Mouse (Mus musculus): ENCODE measurements around the gene C530008M17Rik. TPM values are rescaled to one million over a fixed set of nuclear protein-coding genes. Genes with fewer than 3 reads are reported as not detected.

The C530008M17Rik gene
- polyA plus RNA-seq, 1 experiment from 2014 or later = 3.8 TPM

GRCm38 (mm10) chr5:76817678-76818077 lies 161.4 kb downstream of the C530008M17Rik start:
- no peaks in the 10 kb centered on the region for H3K36me3 ChIP-seq (ENCODE audit: insufficient read depth, low read length)
- TF ChIP-seq CTCF (IDR thresholded peaks at IDR 0.05) (no peak), EP300 (IDR thresholded peaks at IDR 0.05) (no peak)
- H3K27ac ChIP-seq (ENCODE audit: low read length) = no peak overlapping the region
- no peak overlapping the region for H3K4me3 ChIP-seq (ENCODE audit: low read depth, low read length)
- WGBS = 90% methylated on average over 15 of the region's 15 CpGs
- no peak overlapping the region for H3K9ac ChIP-seq (replicated peaks; ENCODE audit: low read depth)
- no peak for ATAC-seq
- no peaks in the 10 kb centered on the region for H3K9me3 ChIP-seq (ENCODE audit: low read length)
- no peaks in the 10 kb centered on the region for H3K27me3 ChIP-seq (replicated peaks; ENCODE audit: insufficient read depth, low read length)
- no peak overlapping the region for H3K4me2 ChIP-seq (replicated peaks; ENCODE audit: low read depth, low read length)
- no peaks in the 10 kb centered on the region for H3K4me1 ChIP-seq (ENCODE audit: insufficient read depth, low read depth, low read length)
- no peak for DNase-seq (ENCODE audit: low spot score)

- no peaks in the 10 kb centered on the region for H3K36me3 ChIP-seq (ENCODE audit: insufficient read depth, low read length)
- H3K27ac ChIP-seq (ENCODE audit: low read length) = no peak overlapping the region
- no peaks in the 10 kb centered on the region for H3K9me3 ChIP-seq (ENCODE audit: low read length)
- no peak for ATAC-seq
- no peak for DNase-seq (ENCODE audit: low spot score)
- H3K4me3 ChIP-seq (ENCODE audit: low read depth, low read length) = no peak overlapping the region
- H3K4me2 ChIP-seq (replicated peaks; ENCODE audit: low read depth, low read length) = no peak overlapping the region
- no peak overlapping the region for H3K9ac ChIP-seq (replicated peaks; ENCODE audit: low read depth)
- no peaks in the 10 kb centered on the region for H3K27me3 ChIP-seq (replicated peaks; ENCODE audit: insufficient read depth, low read length)
- H3K4me1 ChIP-seq (ENCODE audit: insufficient read depth, low read depth, low read length) = no peaks in the 10 kb centered on the region
- 80% methylated on average over 6 of the region's 6 CpGs for WGBS
- TF ChIP-seq EP300 (IDR thresholded peaks at IDR 0.05) (no peak), CTCF (IDR thresholded peaks at IDR 0.05) (no peak)
These were observed 162.5 kb downstream of the C530008M17Rik start for GRCm38 (mm10) chr5:76818807-76819206.

GRCm38 (mm10) chr5:76822097-76822496 lies 165.8 kb downstream of the C530008M17Rik start:
- Histone ChIP-seq H3K4me3 (ENCODE audit: low read depth, low read length) (no peak overlapping the region), H3K36me3 (ENCODE audit: insufficient read depth, low read length) (no peaks in the 10 kb centered on the region), H3K27ac (ENCODE audit: low read length) (no peak overlapping the region), H3K4me1 (ENCODE audit: insufficient read depth, low read depth, low read length) (no peaks in the 10 kb centered on the region), H3K27me3 (replicated peaks; ENCODE audit: insufficient read depth, low read length) (no peaks in the 10 kb centered on the region), H3K9me3 (ENCODE audit: low read length) (no peaks in the 10 kb centered on the region), H3K9ac (replicated peaks; ENCODE audit: low read depth) (no peak overlapping the region), H3K4me2 (replicated peaks; ENCODE audit: low read depth, low read length) (no peak overlapping the region)
- TF ChIP-seq CTCF (IDR thresholded peaks at IDR 0.05) (no peak), EP300 (IDR thresholded peaks at IDR 0.05) (no peak)
- ATAC-seq (no peak), DNase-seq (ENCODE audit: low spot score) (no peak)
- 63% methylated on average over 15 of the region's 15 CpGs for WGBS

GRCm38 (mm10) chr5:76828527-76829240 lies 172.4 kb downstream of the C530008M17Rik start:
- no peak for DNase-seq (ENCODE audit: low spot score)
- no peaks in the 10 kb centered on the region for H3K27me3 ChIP-seq (replicated peaks; ENCODE audit: insufficient read depth, low read length)
- H3K9me3 ChIP-seq (ENCODE audit: low read length) = no peaks in the 10 kb centered on the region
- H3K4me1 ChIP-seq (ENCODE audit: insufficient read depth, low read depth, low read length) = no peaks in the 10 kb centered on the region
- no peak for TF ChIP-seq EP300 (IDR thresholded peaks at IDR 0.05)
- TF ChIP-seq CTCF (IDR thresholded peaks at IDR 0.05) = no peak
- H3K36me3 ChIP-seq (ENCODE audit: insufficient read depth, low read length) = no peaks in the 10 kb centered on the region
- no peak overlapping the region for H3K9ac ChIP-seq (replicated peaks; ENCODE audit: low read depth)
- no peak overlapping the region for H3K4me3 ChIP-seq (ENCODE audit: low read depth, low read length)
- no peak overlapping the region for H3K27ac ChIP-seq (ENCODE audit: low read length)
- WGBS = 90% methylated on average over 7 of the region's 7 CpGs
- ATAC-seq = no peak
- H3K4me2 ChIP-seq (replicated peaks; ENCODE audit: low read depth, low read length) = no peak overlapping the region

- ATAC-seq (no peak), DNase-seq (ENCODE audit: low spot score) (no peak)
- Histone ChIP-seq H3K36me3 (ENCODE audit: insufficient read depth, low read length) (no peaks in the 10 kb centered on the region), H3K27ac (ENCODE audit: low read length) (no peak overlapping the region), H3K4me3 (ENCODE audit: low read depth, low read length) (no peak overlapping the region), H3K4me2 (replicated peaks; ENCODE audit: low read depth, low read length) (no peak overlapping the region), H3K9me3 (ENCODE audit: low read length) (no peaks in the 10 kb centered on the region), H3K9ac (replicated peaks; ENCODE audit: low read depth) (no peak overlapping the region), H3K27me3 (replicated peaks; ENCODE audit: insufficient read depth, low read length) (no peaks in the 10 kb centered on the region), H3K4me1 (ENCODE audit: insufficient read depth, low read depth, low read length) (no peaks in the 10 kb centered on the region)
- no peak for TF ChIP-seq EP300 (IDR thresholded peaks at IDR 0.05)
- no peak for TF ChIP-seq CTCF (IDR thresholded peaks at IDR 0.05)
- 74% methylated on average over 17 of the region's 17 CpGs for WGBS
These were observed 176.4 kb downstream of the C530008M17Rik start for GRCm38 (mm10) chr5:76832529-76833210.

- H3K4me2 ChIP-seq (replicated peaks; ENCODE audit: low read depth, low read length) = no peak overlapping the region
- no peaks in the 10 kb centered on the region for H3K36me3 ChIP-seq (ENCODE audit: insufficient read depth, low read length)
- no peaks in the 10 kb centered on the region for H3K27me3 ChIP-seq (replicated peaks; ENCODE audit: insufficient read depth, low read length)
- H3K27ac ChIP-seq (ENCODE audit: low read length) = no peak overlapping the region
- no peaks in the 10 kb centered on the region for H3K4me1 ChIP-seq (ENCODE audit: insufficient read depth, low read depth, low read length)
- H3K4me3 ChIP-seq (ENCODE audit: low read depth, low read length) = no peak overlapping the region
- ATAC-seq (no peak), DNase-seq (ENCODE audit: low spot score) (no peak)
- 71% methylated on average over 5 of the region's 5 CpGs for WGBS
- TF ChIP-seq EP300 (IDR thresholded peaks at IDR 0.05) = no peak
- no peak for TF ChIP-seq CTCF (IDR thresholded peaks at IDR 0.05)
- no peaks in the 10 kb centered on the region for H3K9me3 ChIP-seq (ENCODE audit: low read length)
- no peak overlapping the region for H3K9ac ChIP-seq (replicated peaks; ENCODE audit: low read depth)
These were observed 180.7 kb downstream of the C530008M17Rik start for GRCm38 (mm10) chr5:76837018-76837417.

All from lung, postnatal 0 days (tissue).